Mouse (Mus musculus) testis, adult 2 months (tissue): ENCODE results near the gene Sgsm3. TPM values are rescaled to one million over a fixed set of nuclear protein-coding genes. Genes with fewer than 3 reads are reported as not detected.

ENCODE experiments used
- H3K27ac ChIP-seq: fragments of 200-500 bp; 2 replicates; pipeline ENCODE4 v1.5.1; 2012; ENCODE audit warnings: low read depth, low read length; ENCODE audit not compliant: control insufficient read depth, insufficient read depth
- H3K27me3 ChIP-seq: fragments of 200-500 bp; 2 replicates; pipeline ENCODE4 v1.6.1; 2012; ENCODE audit warnings: mild to moderate bottlenecking, low read length, moderate library complexity; ENCODE audit not compliant: control insufficient read depth, insufficient read depth
- H3K36me3 ChIP-seq: fragments of 200-500 bp; 2 replicates; pipeline ENCODE4 v1.6.1; 2012; ENCODE audit warnings: mild to moderate bottlenecking, low read length; ENCODE audit not compliant: control insufficient read depth, insufficient read depth
- H3K4me1 ChIP-seq: fragments of 200-500 bp; 2 replicates; pipeline ENCODE4 v1.6.1; 2012; ENCODE audit warnings: low read length; ENCODE audit not compliant: control insufficient read depth, insufficient read depth
- H3K4me3 ChIP-seq: fragments of 200-500 bp; 2 replicates; pipeline ENCODE4 v1.5.1; 2012; ENCODE audit warnings: low read depth, mild to moderate bottlenecking, low read length, moderate library complexity, mixed read lengths; ENCODE audit not compliant: control insufficient read depth
- CTCF ChIP-seq: fragments of 200-500 bp; IDR thresholded peaks from 2 replicates; pipeline ENCODE4 v1.5.1; 2012; ENCODE audit warnings: low read depth, mild to moderate bottlenecking, inconsistent platforms, low read length, moderate library complexity; ENCODE audit not compliant: control insufficient read depth, insufficient read depth, insufficient replicate concordance
- POLR2A ChIP-seq: fragments of 200-500 bp; IDR thresholded peaks from 2 replicates; pipeline ENCODE4 v1.6.1; 2012; ENCODE audit warnings: low read depth, mild to moderate bottlenecking, inconsistent platforms, low read length, moderate library complexity; ENCODE audit not compliant: control insufficient read depth
- polyA plus RNA-seq: library from polyadenylated mRNA; depleted of rRNA; stranded (reverse); fragments of >200 nt; gene quantifications from 2 replicates; pipeline ENCODE4 v1.2.3, GENCODE M21; 2012; rRNA removed

Gene Sgsm3
- polyA plus RNA-seq, 1 experiment: 79.5 TPM

GRCm38 (mm10) chr15:81047497-81047896 lies 69.9 kb downstream of the Sgsm3 start:
- Histone ChIP-seq H3K27me3 (no peaks in the 10 kb centered on the region), H3K27ac (no peak overlapping the region), H3K4me1 (peaks cover 4% of the 10 kb centered on the region), H3K36me3 (no peaks in the 10 kb centered on the region), H3K4me3 (no peak overlapping the region)
- no peak for TF ChIP-seq POLR2A
- TF ChIP-seq CTCF: no peak

GRCm38 (mm10) chr15:81049401-81050053 lies 72.0 kb downstream of the Sgsm3 start:
- Histone ChIP-seq H3K36me3 (no peaks in the 10 kb centered on the region), H3K4me3 (no peak overlapping the region), H3K27me3 (no peaks in the 10 kb centered on the region), H3K27ac (no peak overlapping the region), H3K4me1 (no peaks in the 10 kb centered on the region)
- TF ChIP-seq CTCF (no peak), POLR2A (no peak)

- Histone ChIP-seq H3K27ac (no peak overlapping the region), H3K4me3 (no peak overlapping the region), H3K27me3 (no peaks in the 10 kb centered on the region), H3K4me1 (no peaks in the 10 kb centered on the region), H3K36me3 (no peaks in the 10 kb centered on the region)
- TF ChIP-seq POLR2A: no peak
- TF ChIP-seq CTCF: no peak
Observed at GRCm38 (mm10) chr15:81050488-81050887, 72.9 kb downstream of the Sgsm3 start.

GRCm38 (mm10) chr15:81052491-81052890 lies 74.9 kb downstream of the Sgsm3 start:
- H3K4me3 ChIP-seq: no peak overlapping the region
- no peaks in the 10 kb centered on the region for H3K4me1 ChIP-seq
- TF ChIP-seq POLR2A (no peak), CTCF (no peak)
- H3K27ac ChIP-seq: no peak overlapping the region
- no peaks in the 10 kb centered on the region for H3K36me3 ChIP-seq
- H3K27me3 ChIP-seq: no peaks in the 10 kb centered on the region

GRCm38 (mm10) chr15:81055488-81055887 lies 77.9 kb downstream of the Sgsm3 start:
- Histone ChIP-seq H3K27me3 (no peaks in the 10 kb centered on the region), H3K4me3 (no peak overlapping the region), H3K4me1 (no peaks in the 10 kb centered on the region), H3K27ac (no peak overlapping the region), H3K36me3 (no peaks in the 10 kb centered on the region)
- TF ChIP-seq CTCF: no peak
- no peak for TF ChIP-seq POLR2A

- H3K4me3 ChIP-seq: no peak overlapping the region
- no peaks in the 10 kb centered on the region for H3K4me1 ChIP-seq
- H3K27me3 ChIP-seq: no peaks in the 10 kb centered on the region
- no peaks in the 10 kb centered on the region for H3K36me3 ChIP-seq
- TF ChIP-seq POLR2A (no peak), CTCF (no peak)
- H3K27ac ChIP-seq: no peak overlapping the region
Observed at GRCm38 (mm10) chr15:81057736-81058135, 80.2 kb downstream of the Sgsm3 start.

GRCm38 (mm10) chr15:81060975-81061374 lies 83.4 kb downstream of the Sgsm3 start:
- Histone ChIP-seq H3K4me3 (no peak overlapping the region), H3K27me3 (no peaks in the 10 kb centered on the region), H3K27ac (no peak overlapping the region), H3K4me1 (no peaks in the 10 kb centered on the region), H3K36me3 (no peaks in the 10 kb centered on the region)
- TF ChIP-seq CTCF: no peak
- TF ChIP-seq POLR2A: no peak

Other genes with a start within 250 kb of the Sgsm3 start
- 41.0 and 43.9 TPM in 2 replicates for gene Adsl, start 29.3 kb upstream of the Sgsm3 start, polyA plus RNA-seq
- gene Mrtfa, start 213.0 kb downstream of the Sgsm3 start, polyA plus RNA-seq: 26.8 and 30.2 TPM in 2 replicates